Mouse (Mus musculus) myocyte (in vitro differentiated cells): Measurements from ENCODE around the gene Bud31.

Experiments
- POLR2A ChIP-seq: IDR thresholded peaks from one replicate; pipeline ENCODE4 v1.6.1; 2011; ENCODE audit warnings: low read depth, mild to moderate bottlenecking, control low read depth, moderate library complexity; ENCODE audit not compliant: insufficient read length
- TCF12 ChIP-seq: IDR thresholded peaks from one replicate; pipeline ENCODE4 v1.6.1; 2011; ENCODE audit warnings: mild to moderate bottlenecking, control low read depth; ENCODE audit not compliant: poor library complexity, insufficient read depth, severe bottlenecking
- TCF3 ChIP-seq: IDR thresholded peaks from one replicate; pipeline ENCODE4 v1.6.1; 2011; ENCODE audit warnings: low read depth, control low read depth; ENCODE audit not compliant: insufficient read length

- no peak for TF ChIP-seq TCF3
- no peak for TF ChIP-seq POLR2A
- TF ChIP-seq TCF12 = no peak
These were observed 44.0 kb upstream of the Bud31 start for GRCm38 (mm10) chr5:145096195-145096594.
